Mouse (Mus musculus) spleen, postnatal 10 days (tissue): ENCODE results near the gene Spaca6.
"Not testable (repeated sequence)": the region's sequence is repeated elsewhere in the genome, so short reads cannot be mapped to it uniquely, and the experiment has no call there.

ENCODE experiments used
- DNase-seq, 2 experiments: peaks; one replicate each; pipeline ENCODE4 v3.0.0; 2021 to 2022; ENCODE audit warnings: low spot score in 2 of 2

Gene Spaca6

GRCm38 (mm10) chr17:17844606-17845005 is 17.6 kb downstream of the Spaca6 start:
- not testable (repeated sequence) for DNase-seq

- DNase-seq, result no peak
These were observed 18.4 kb downstream of the Spaca6 start for GRCm38 (mm10) chr17:17845187-17846027.

GRCm38 (mm10) chr17:17848988-17849387 is 22.0 kb downstream of the Spaca6 start:
- no peak for DNase-seq

GRCm38 (mm10) chr17:17849906-17850712 is 23.2 kb downstream of the Spaca6 start:
- no peak for DNase-seq

GRCm38 (mm10) chr17:17855064-17855838 is 28.3 kb downstream of the Spaca6 start, which contains the start of gene Has1:
Gene Has1 (minus strand): TSS chr17:17855205.
- no peak for DNase-seq

- no peak for DNase-seq
These were observed 29.7 kb downstream of the Spaca6 start for GRCm38 (mm10) chr17:17856612-17857011.

- DNase-seq, result no peak
These were observed 30.5 kb downstream of the Spaca6 start for GRCm38 (mm10) chr17:17857446-17857845.

GRCm38 (mm10) chr17:17860110-17860509 is 33.2 kb downstream of the Spaca6 start:
- no peak for DNase-seq

GRCm38 (mm10) chr17:17862360-17862759 is 35.4 kb downstream of the Spaca6 start:
- no peak for DNase-seq

- no peak for DNase-seq
These were observed 38.2 kb downstream of the Spaca6 start for GRCm38 (mm10) chr17:17865168-17865567.

GRCm38 (mm10) chr17:17866801-17867469 is 40.0 kb downstream of the Spaca6 start:
- no peak for DNase-seq

GRCm38 (mm10) chr17:17870892-17871550 is 44.1 kb downstream of the Spaca6 start:
- DNase-seq, result no peak

- no peak for DNase-seq
These were observed 44.7 kb downstream of the Spaca6 start for GRCm38 (mm10) chr17:17871697-17872096.

- no peak for DNase-seq
These were observed 52.4 kb downstream of the Spaca6 start for GRCm38 (mm10) chr17:17879347-17879746.

GRCm38 (mm10) chr17:17882672-17883071 is 55.7 kb downstream of the Spaca6 start:
- no peak for DNase-seq

GRCm38 (mm10) chr17:17883840-17884239 is 56.9 kb downstream of the Spaca6 start, which contains the start of gene Fpr1:
Gene Fpr1 (minus strand): TSS chr17:17883940.
- DNase-seq, result no peak

- DNase-seq, result no peak
These were observed 60.9 kb downstream of the Spaca6 start, which contains the start of the genes Fpr2 and Fpr3 for GRCm38 (mm10) chr17:17887774-17888248. Gene Fpr2 (plus strand): TSS chr17:17887824. Gene Fpr3 (plus strand): TSS chr17:17887852.

GRCm38 (mm10) chr17:17889732-17890425 is 62.9 kb downstream of the Spaca6 start:
- no peak for DNase-seq
